Mouse (Mus musculus) Patski (cell line): Measurements from ENCODE around the gene Plcb3. TPM values are rescaled to one million over a fixed set of nuclear protein-coding genes. Genes with fewer than 3 reads are reported as not detected.

Source experiments
- ATAC-seq: fragments of 100-300 bp; one replicate; pipeline ENCODE4 v1.8.0; 2021
- CTCF ChIA-PET: fragments of 350-600 bp; sonication (Branson Sonifier 250); formaldehyde crosslinking; loops from one replicate; lab custom pipeline; 2022; ENCODE audit warnings: inconsistent platforms; lab: Charles Lee
- POLR2A ChIA-PET: fragments of 350-600 bp; sonication (Branson Sonifier 250); formaldehyde crosslinking; loops from one replicate; lab custom pipeline; 2022; ENCODE audit warnings: antibody characterized with exemption, inconsistent platforms; lab: Charles Lee
- DNase-seq: peaks from one replicate; pipeline ENCODE4 v3.0.0-alpha.2; 2011; ENCODE audit warnings: low read depth, low spot score
- H3K27me3 ChIP-seq: fragments of 371-371 bp; one replicate; pipeline ENCODE4 v1.5.1; 2021
- CTCF ChIP-seq: fragments of 100-300 bp; IDR thresholded peaks from one replicate; pipeline ENCODE4 v1.5.1; 2021
- in situ Hi-C: fragments of 300-500 bp; cut with MboI; formaldehyde crosslinking; loops from 3 replicates; pipeline ENCODE4 v1.11.1; 2018; ENCODE audit warnings: low pct_unique_long_range_greater_than_20kb, mixed read lengths
- polyA plus RNA-seq: library from polyadenylated mRNA; unstranded; gene quantifications from one replicate; pipeline ENCODE4 v1.2.3, GENCODE M21; 2021

Plcb3 gene
- polyA plus RNA-seq, 1 experiment from 2014 or later, result 59.6 TPM

DNA sequence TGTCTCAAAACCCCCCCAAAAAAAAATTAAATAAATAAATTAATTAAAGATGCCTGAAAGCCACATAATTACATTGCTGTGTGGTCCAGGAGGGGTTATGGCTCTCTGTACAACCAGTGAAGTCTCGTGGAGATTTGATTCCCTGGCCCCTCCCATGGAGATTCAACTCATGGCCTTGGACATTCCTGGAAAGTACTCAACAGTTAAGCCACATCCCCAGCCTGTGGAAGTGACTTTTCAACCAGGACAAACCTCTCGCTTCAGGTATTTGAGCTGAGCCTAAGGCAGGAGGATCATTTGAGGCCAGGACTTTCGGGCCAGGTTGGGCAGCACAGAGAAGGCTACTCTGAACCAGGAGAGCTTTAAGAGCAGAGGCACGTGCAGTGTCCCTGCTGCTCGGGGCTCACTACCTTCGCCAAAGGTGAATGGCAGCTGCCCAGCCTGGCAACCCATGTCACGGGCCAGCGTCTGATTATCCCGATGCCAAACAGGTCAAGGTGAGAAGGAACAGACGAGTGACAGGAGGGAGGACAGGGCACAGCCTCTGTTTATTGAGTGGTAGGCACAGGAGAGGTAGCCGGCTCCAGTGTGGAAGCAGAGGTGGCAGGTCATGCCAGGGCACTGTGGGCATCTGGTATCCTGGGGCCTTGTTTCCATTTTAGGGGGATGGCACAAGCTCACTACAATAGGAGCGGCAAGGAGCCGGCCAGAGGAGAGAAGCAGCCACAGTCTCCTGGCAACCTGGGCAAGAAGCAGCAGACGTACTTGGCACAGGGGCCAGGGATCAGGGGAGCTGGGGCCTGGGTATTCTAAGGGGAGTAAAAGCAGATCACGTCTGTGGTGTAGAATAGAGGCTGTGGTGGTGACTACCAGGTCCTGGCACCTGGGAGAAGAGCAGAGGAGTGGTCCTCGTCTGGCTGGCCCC, 38.5 kb downstream of the Plcb3 start:
- no peak for ATAC-seq
- in situ Hi-C loops, result no loop called here
- TF ChIP-seq CTCF, result no peak
- ChIA-PET CTCF (interaction anchor here (1.8 kb wide), 1 partner anchor 42 kb away, joined by 5 read pairs; the partner anchor contains the start of gene Fkbp2), POLR2A (interaction anchor here (0.5 to 0.6 kb wide), 2 partner anchors 17 to 403 kb away, joined by 3 to 4 read pairs; no protein-coding TSS in a partner anchor)
- no peak for DNase-seq
- H3K27me3 ChIP-seq, result no peaks in the 10 kb centered on the region

DNA sequence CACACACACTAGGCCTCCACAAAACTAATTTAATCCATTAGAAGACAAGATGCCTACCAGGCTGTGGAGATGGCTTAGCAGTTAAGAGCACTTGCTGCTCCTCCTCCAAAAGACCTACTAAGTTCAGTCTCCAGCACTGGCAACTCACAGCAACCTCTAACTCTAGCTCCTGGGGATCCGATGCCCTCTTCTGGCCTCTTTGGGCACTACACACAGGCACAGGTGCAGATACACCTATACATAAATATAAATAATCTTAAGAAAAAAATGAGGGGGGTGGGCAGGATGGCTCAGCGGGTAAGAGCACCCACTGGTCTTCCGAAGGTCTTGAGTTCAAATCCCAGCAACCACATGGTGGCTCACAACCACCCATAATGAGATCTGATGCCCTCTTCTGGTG, 40.0 kb downstream of the Plcb3 start:
- ChIA-PET CTCF (interaction anchor here (0.7 to 1.8 kb wide), 3 partner anchors 12 to 43 kb away, joined by 3 to 5 read pairs (median 3); partner anchors contain the start of gene Fkbp2), POLR2A (interaction anchor here (0.8 to 1.1 kb wide), 2 partner anchors 13 to 21 kb away, joined by 3 read pairs; no protein-coding TSS in a partner anchor)
- in situ Hi-C loops, result no loop called here
- no peaks in the 10 kb centered on the region for H3K27me3 ChIP-seq
- no peak for TF ChIP-seq CTCF
- DNase-seq (no peak), ATAC-seq (no peak)

DNA sequence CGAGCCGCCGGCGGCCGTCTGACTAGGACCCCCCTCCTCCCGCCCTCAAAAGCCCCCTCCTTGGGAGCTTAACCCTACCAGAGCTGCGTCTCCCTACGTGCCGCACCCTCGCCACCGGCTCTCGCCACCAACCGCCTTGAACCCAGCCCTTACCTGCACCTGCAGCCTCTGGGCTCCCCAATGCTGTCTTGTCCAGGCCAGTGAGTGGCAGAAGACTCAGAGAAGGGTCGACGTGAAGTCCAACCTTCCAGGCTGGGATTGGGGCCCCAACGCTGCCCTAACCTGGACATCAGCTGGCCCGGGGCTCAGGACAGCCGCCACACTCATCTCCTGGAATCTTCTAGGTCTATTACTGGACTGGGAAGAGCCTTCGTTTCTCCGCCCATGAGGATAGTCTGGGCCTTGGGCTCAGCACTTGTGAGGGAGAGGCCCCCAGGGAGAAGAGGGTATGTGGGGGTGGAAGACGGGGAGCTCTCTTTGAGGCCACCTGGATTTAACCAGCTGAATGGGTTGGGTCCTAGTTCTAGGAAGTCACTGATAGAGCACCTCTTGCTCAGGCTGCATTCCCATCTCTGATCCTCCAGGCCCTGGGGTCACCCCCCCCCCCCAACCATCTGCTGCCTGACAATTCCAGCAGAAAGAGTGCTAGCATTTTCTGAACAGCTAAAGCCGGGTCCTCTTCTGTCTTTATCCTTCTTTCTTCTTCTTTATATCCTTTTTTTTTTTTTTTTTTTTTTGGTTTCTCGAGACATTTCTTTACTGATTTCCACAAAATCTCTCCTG, 41.9 kb downstream of the Plcb3 start, which contains the start of gene Kcnk4:
Gene Kcnk4 (minus strand): TSS at position 321 of the 783 bp plus-strand sequence.
- no peak for TF ChIP-seq CTCF
- no peaks in the 10 kb centered on the region for H3K27me3 ChIP-seq
- DNase-seq, result no peak
- in situ Hi-C loops, result no loop called here
- ATAC-seq, result no peak
- ChIA-PET CTCF (interaction anchor here (1.1 kb wide), 1 partner anchor 10 kb away, joined by 3 read pairs; no protein-coding TSS in a partner anchor), POLR2A (interaction anchor here (0.8 kb wide), 2 partner anchors 8 to 13 kb away, joined by 3 to 4 read pairs; partner anchors contain the start of genes Bad, Esrra and Gpr137)

DNA sequence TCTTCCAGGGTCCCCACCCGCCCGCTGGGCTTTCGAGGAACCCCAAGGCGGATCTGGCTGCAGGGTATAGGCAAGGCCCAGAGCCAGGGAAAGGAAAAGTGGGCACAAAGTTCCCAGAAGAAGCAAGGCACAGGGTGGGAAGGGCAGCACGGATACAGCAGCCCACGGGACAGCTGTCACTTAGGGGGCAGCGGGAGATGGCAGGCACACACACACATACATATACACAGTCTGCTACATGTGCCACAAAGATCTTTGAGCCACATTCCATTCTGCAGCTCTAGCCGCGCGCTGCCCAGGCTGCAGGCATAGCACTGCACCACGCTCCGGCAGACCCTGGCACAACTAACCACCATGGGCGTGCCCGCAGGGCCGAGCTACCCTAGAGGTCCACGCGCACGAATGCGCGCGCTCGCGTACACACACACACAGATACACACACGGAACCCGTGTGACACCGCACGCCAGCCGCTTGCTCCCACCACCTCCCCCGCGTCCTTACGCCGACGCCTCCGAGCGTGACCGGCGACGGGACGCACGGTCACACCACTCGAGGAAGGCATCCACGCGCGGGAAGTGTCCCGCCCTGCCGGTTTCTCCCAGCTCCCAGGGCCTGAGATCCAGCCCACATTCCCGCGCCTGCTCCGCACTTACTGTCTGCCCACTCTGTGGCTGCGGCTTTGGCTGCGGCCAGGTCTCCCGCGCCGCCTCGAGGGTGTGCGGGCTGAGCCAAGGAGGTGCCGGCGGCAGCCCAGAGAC, 42.7 kb downstream of the Plcb3 start:
- TF ChIP-seq CTCF, result no peak
- DNase-seq (no peak), ATAC-seq (no peak)
- ChIA-PET CTCF (interaction anchor here (1.1 kb wide), 1 partner anchor 9 kb away, joined by 3 read pairs; no protein-coding TSS in a partner anchor), POLR2A (interaction anchor here (0.8 kb wide), 1 partner anchor 9 kb away, joined by 3 read pairs; the partner anchor contains the start of genes Bad and Gpr137)
- in situ Hi-C loops, result no loop called here
- H3K27me3 ChIP-seq, result no peaks in the 10 kb centered on the region

DNA sequence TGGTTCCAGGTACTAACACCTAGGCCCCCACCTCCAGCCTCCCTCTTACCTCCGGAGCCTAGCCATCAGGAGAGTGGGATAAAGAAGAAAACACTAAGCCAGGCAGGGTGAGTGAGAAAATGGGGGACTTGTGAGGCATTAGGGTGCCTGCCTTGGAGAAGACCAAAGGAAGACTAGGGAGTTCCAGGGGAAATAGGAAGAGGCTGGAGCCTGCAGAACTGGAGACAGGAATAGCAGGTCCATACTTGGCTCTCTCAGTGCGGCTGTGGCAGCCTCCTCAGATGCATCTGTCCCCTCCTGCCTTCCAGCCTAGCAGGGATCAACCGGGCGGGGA, 43.2 kb downstream of the Plcb3 start:
- ChIA-PET POLR2A (interaction anchor here (1.0 kb wide), 1 partner anchor 18 kb away, joined by 4 read pairs; no protein-coding TSS in a partner anchor), CTCF (interaction anchor here (1.1 to 1.2 kb wide), 2 partner anchors 9 to 20 kb away, joined by 3 to 4 read pairs; no protein-coding TSS in a partner anchor)
- no peaks in the 10 kb centered on the region for H3K27me3 ChIP-seq
- no peak for TF ChIP-seq CTCF
- DNase-seq (no peak), ATAC-seq (no peak)
- in situ Hi-C loops, result no loop called here

DNA sequence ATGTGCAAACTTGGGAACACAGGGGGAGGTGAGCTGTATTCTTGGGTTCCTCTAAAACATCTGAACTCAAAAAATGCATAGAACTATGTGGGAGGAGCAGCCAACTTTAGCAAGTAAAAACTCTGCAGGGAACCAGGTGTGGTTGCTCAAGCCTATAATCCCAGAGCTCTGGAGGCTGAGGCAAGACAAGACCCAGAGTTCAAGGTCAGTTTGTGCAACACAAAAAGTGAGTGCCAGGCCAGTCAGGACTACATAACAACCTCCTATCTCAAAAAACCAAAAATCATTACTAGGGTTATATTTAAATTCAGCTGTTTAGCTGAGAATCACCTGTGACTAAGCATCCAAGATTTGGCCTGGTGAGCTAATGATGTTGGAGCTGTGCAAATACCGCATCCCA, 44.3 kb downstream of the Plcb3 start:
- CTCF ChIA-PET, result interaction anchor here (1.2 kb wide), 2 partner anchors 19 to 21 kb away, joined by 3 to 4 read pairs; no protein-coding TSS in a partner anchor
- in situ Hi-C loops, result no loop called here
- no peak for TF ChIP-seq CTCF
- POLR2A ChIA-PET, result interaction anchor here (1.0 to 1.2 kb wide), 3 partner anchors 10 to 19 kb away, joined by 4 read pairs; partner anchors contain the start of genes Bad, Esrra and Gpr137
- DNase-seq (no peak), ATAC-seq (no peak)
- no peaks in the 10 kb centered on the region for H3K27me3 ChIP-seq

DNA sequence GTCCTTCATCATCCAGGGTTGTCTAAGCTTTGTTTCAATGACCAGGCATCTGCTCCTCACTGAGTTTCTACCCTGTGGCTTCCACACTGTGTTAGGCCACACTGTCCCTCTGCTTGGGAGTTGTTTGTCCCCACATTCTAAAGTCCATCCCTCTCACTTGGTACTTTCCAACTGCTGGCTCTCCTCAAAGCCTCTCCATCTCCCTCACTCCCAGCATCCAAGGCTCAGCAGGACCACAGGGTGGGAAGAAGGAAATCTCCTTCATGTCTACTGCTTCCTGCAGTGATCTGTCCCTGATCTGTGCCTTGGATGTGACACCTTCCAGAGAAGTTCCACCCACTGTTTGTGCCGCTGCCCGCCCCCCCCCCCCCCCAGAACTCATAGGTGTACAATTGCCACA, 45.3 kb downstream of the Plcb3 start:
- in situ Hi-C loops, result no loop called here
- ChIA-PET CTCF (interaction anchor here (1.2 kb wide), 1 partner anchor 89 kb away, joined by 3 read pairs; no protein-coding TSS in a partner anchor), POLR2A (interaction anchor here (0.6 to 1.0 kb wide), 2 partner anchors 11 to 84 kb away, joined by 3 read pairs; partner anchors contain the start of genes Bad and Gpr137)
- DNase-seq (no peak), ATAC-seq (no peak)
- TF ChIP-seq CTCF, result no peak
- H3K27me3 ChIP-seq, result no peaks in the 10 kb centered on the region

DNA sequence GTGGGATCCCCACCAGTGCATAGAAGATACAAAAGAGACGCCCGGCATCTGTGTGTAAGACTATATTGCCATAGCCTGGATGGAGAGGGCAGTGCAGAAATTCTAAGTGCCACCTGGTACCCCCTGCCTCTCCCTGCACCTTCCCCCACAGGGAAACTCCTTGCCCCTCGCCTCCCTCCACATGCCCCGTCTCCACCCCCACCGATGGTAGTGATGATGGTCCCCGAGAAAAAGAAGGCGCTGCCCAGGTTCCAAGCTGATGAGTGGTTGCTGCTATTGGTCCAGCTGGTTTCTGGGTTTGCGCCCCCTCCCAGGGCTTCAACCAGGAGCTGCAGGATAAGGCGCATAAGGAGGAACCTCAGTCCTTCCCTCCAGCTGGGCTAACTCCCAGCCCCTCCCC, 48.2 kb downstream of the Plcb3 start:
- CTCF ChIA-PET, result no interaction called here
- TF ChIP-seq CTCF, result no peak
- no peak for DNase-seq
- no peak for ATAC-seq
- no peaks in the 10 kb centered on the region for H3K27me3 ChIP-seq
- in situ Hi-C loops, result no loop called here
- POLR2A ChIA-PET, result interaction anchor here (0.9 kb wide), 1 partner anchor 42 kb away, joined by 4 read pairs; no protein-coding TSS in a partner anchor

DNA sequence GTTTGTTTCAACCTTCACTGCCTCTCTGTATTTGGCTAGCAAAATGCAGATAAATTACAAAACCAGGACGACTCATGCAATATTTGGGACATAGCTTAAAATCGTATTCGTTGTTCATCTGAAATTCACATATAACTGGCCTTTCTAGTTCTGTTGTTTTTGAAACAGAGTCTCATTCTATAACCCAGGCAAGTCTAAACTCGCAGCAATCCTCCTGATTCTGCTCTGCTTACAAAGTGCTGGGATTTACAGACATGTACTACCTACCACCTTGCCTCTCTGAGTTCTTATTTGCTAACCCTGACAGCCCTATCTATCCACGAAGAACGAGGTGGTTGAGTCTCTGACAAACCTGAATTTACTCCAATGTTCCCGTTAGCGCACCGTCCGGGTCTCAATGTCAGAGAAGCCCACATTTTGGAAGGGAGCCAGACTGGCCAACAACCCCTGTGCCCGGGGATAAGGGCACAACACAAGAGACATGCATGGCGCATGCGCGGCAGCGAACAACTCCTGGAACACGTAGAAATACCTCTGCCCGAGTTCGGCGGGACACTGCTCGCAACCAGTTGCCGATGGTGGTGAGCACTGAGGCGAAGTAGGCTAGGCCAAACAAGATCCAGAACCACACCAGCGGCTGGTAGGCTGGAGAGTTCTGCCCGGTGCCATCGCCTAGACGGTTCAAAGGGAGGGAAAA, 49.6 kb downstream of the Plcb3 start:
- in situ Hi-C loops, result no loop called here
- no peak for TF ChIP-seq CTCF
- DNase-seq (no peak), ATAC-seq (no peak)
- POLR2A ChIA-PET, result no interaction called here
- CTCF ChIA-PET, result no interaction called here
- no peaks in the 10 kb centered on the region for H3K27me3 ChIP-seq
